In the genomic region with DNA sequence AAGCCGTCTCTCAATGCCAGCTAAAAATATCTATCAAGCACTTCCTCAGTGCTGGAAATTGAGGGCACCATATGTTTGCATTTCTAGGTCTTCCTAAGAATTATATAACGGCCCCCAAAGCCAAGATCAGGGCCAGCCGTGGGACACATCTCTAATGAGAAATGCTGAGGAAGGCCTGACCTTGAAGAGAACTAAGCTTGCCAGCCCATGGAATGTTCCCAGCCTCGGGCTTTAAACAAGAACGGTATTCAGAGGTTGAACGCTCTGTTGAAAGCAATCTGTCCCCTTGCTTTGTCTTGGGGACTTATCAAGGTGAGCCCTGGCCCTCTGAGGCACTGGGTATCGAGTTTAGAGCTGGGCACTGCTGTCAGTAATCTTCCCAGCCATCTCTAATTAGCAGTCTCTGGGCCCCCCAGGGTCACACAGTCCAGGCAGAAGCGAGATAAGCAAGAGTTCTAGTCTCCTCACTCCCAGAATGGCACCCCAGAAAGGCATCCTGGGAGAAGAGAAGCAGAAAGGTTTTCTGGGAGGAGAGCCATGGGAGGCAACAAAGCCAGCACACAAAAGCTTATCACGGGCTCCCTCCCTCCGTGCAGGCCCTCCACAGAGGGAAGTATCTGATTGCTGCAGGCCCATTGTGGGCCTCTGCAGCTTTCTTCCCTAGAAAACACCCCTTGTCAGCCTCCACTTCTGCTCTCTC, we compare ENCODE assay signal across 8 mouse cellular contexts. TPM values are rescaled to one million over a fixed set of nuclear protein-coding genes. Genes with fewer than 3 reads are reported as not detected.
DNase-seq lines count a peak whose midpoint lies in the region; ATAC-seq lines count a peak whose summit lies in the region.

No protein-coding gene starts in this region.

- DNase-seq in cerebellum, adult 11 months, result peak; percentile 30
- no peak for DNase-seq in cerebellum, postnatal 4 days (ENCODE audit: low spot score in 2 of 2)
- DNase-seq in kidney, adult 9 months, result peak; percentile 61
- DNase-seq in urinary bladder, postnatal 10 days (ENCODE audit: low spot score), result no peak
- DNase-seq in Muller cell, postnatal 12 days (ENCODE audit: inconsistent ontology term), result no peak

- no peak overlapping the region for H3K9ac ChIP-seq in kidney, embryonic 16.5 days (replicated peaks; ENCODE audit: low read length)
- no peak overlapping the region for H3K9ac ChIP-seq in embryonic facial prominence, embryonic 12.5 days

- H3K9me3 ChIP-seq in kidney, embryonic 16.5 days (ENCODE audit: low read length), result no peaks in the 10 kb centered on the region
- no peaks in the 10 kb centered on the region for H3K9me3 ChIP-seq in embryonic facial prominence, embryonic 12.5 days

- no peak overlapping the region for H3K4me2 ChIP-seq in kidney, embryonic 16.5 days (replicated peaks; ENCODE audit: low read depth, low read length)
- H3K4me2 ChIP-seq in embryonic facial prominence, embryonic 12.5 days (replicated peaks), result no peak overlapping the region

- no peaks in the 10 kb centered on the region for H3K36me3 ChIP-seq in kidney, embryonic 16.5 days (ENCODE audit: insufficient read depth, low read length)
- no peaks in the 10 kb centered on the region for H3K36me3 ChIP-seq in embryonic facial prominence, embryonic 12.5 days

- ATAC-seq in kidney, embryonic 16.5 days (ENCODE audit: low FRiP score, low TSS enrichment), result no peak
- no peak for ATAC-seq in embryonic facial prominence, embryonic 12.5 days (ENCODE audit: insufficient number of reproducible peaks, insufficient read depth, low FRiP score, low TSS enrichment)
- ATAC-seq in megakaryocyte progenitor cell, adult 5-6 weeks (replicated peaks; ENCODE audit: poor library complexity), result peak; percentile 89

- no peak overlapping the region for H3K4me3 ChIP-seq in kidney, embryonic 16.5 days (ENCODE audit: low read length)
- no peak overlapping the region for H3K4me3 ChIP-seq in embryonic facial prominence, embryonic 12.5 days

- H3K4me1 ChIP-seq in kidney, embryonic 16.5 days (ENCODE audit: insufficient read depth, low read length), result no peaks in the 10 kb centered on the region
- H3K4me1 ChIP-seq in embryonic facial prominence, embryonic 12.5 days, result peaks cover 10% of the 10 kb centered on the region; the same call in 1 of the 2 replicates

- H3K27ac ChIP-seq in kidney, embryonic 16.5 days (ENCODE audit: low read length), result no peak overlapping the region
- H3K27ac ChIP-seq in embryonic facial prominence, embryonic 12.5 days, result peak overlapping the region; percentile 63

- H3K27me3 ChIP-seq in kidney, embryonic 16.5 days (ENCODE audit: insufficient read depth, low read length), result no peaks in the 10 kb centered on the region
- no peaks in the 10 kb centered on the region for H3K27me3 ChIP-seq in embryonic facial prominence, embryonic 12.5 days

- 56% methylated on average over 10 of the region's 10 CpGs for WGBS in kidney, embryonic 16.5 days
- WGBS in embryonic facial prominence, embryonic 12.5 days, result 31% methylated on average over 10 of the region's 10 CpGs

RNA-seq across cellular contexts. Expression of a gene that starts 41.8 kb away (rescaled TPM):
- 362 and 426 TPM in 2 replicates for polyA plus RNA-seq in kidney, embryonic 16.5 days (2015; fragmentation: Nextera tagmentation; extraction: Ambion mirVana)
- 59.8 and 66.4 TPM in 2 replicates for polyA plus RNA-seq in embryonic facial prominence, embryonic 12.5 days (2016; fragmentation: Nextera tagmentation; extraction: Ambion mirVana)
- 69.5 and 75.2 TPM in 2 replicates for total RNA-seq in megakaryocyte progenitor cell, adult 5-6 weeks (2015)
- 126 and 129 TPM in 2 replicates for total RNA-seq in megakaryocyte progenitor cell, adult 5-6 weeks (2017)

Comparison
In these comparisons a context has a peak if more than half of its experiments do, and no peak if none do; other contexts are left out.
1. DNase-seq: peak in cerebellum, adult 11 months (single experiment) and kidney, adult 9 months (single experiment); none in cerebellum, postnatal 4 days (0 of 2), urinary bladder, postnatal 10 days (single experiment) and Muller cell, postnatal 12 days (single experiment).